Mouse (Mus musculus): ENCODE measurements at regions not wholly inside any gene's neighbourhood (a gene's known extent, or its start where the extent isn't known, plus 50 kb on each side); places are given as distances from the start of the nearest gene placed in this dataset.
A peak's percentile ranks its signal among the peaks of the same experiment; 100 is the strongest.

GRCm38 (mm10) chr4:68367983-68368382 lies 586.2 kb downstream of the Brinp1 start:
- DNase-seq (ENCODE audit: low spot score): no peak

- DNase-seq (ENCODE audit: low spot score): peak; percentile 27
Measured at GRCm38 (mm10) chr4:68319575-68319974, 634.6 kb downstream of the Brinp1 start.

- DNase-seq (ENCODE audit: low spot score): no peak
Measured at GRCm38 (mm10) chr4:68312751-68313150, 641.4 kb downstream of the Brinp1 start.

DNA sequence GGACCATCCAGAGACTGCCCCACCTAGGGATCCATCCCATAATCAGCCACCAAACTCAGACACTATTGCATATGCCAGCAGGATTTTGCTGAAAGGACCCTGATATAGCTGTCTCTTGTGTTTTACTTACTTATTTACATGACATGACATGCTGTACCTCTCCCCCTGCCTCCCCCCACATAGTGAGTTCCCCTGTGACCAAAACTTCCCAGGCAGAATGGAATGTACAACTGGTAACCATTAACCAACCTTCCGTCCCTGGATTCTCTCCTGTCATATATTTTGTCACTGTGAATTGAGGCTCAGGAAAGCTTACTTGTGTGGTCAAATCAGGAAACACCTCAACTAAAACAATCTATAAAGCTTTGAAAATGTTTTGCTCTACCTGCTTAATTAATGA lies 669.4 kb downstream of the Brinp1 start:
- peak; percentile 4 for DNase-seq (ENCODE audit: low spot score)

- no peak for DNase-seq (ENCODE audit: low spot score)
Measured at GRCm38 (mm10) chr4:68280903-68281302, 673.3 kb downstream of the Brinp1 start.

GRCm38 (mm10) chr4:68275063-68275708 lies 679.0 kb downstream of the Brinp1 start:
- no peak for DNase-seq (ENCODE audit: low spot score)
